Mouse (Mus musculus) cerebellum, adult 11 months (tissue): ENCODE data around the gene Bhlhe41.

Source experiments
- DNase-seq: peaks from one replicate; pipeline ENCODE4 v3.0.0; 2022

The Bhlhe41 gene

GRCm38 (mm10) chr6:145867111-145867510, 1.8 kb upstream of the Bhlhe41 start:
- no peak for DNase-seq

DNA sequence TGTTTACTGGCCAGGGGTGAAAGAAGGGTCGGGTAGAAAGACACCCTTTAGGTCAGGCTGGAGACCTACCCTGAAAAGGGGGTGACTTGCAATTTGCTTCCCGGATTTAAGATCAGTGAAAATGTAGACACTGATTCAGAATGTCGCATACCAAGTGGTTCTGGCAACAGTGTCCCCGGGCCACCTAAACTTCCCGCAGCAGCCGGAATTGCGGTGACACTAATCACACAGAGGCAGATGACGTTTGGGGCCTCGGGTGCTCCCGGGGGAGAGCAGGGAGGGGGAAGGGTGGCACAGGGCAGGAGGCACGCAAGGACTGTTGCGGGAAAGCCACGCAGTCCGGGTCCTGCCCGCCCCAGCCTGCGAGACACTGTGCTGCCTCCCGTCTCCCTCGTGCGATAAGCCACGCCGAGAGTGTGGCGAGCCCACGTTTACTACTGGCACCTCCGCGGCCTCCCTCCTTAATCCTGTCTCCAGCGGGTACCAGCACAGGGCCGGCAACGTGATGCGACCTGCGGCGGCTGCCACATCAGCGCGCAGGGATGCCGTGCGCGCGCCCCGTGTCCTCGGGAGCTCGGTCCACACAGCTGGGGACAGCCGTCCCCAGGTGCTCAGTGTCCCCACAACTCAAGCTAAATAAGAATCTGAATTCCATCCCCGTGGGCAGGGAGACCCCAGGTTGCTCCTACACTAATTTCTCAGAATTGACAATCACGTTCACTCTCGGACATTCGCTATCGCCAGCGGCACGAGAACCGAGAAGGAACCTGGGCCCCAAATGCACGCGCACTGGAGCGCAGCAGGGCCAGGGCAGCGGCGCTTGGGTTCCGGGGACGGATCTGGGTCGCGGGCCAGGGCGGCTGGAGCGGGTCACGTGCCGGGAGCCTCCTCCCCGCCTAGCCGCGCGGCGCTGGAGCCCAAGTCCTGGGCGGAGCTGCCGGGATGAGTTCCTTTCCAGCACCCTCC, 811 bp upstream of the Bhlhe41 start:
- peak; percentile 88 for DNase-seq

- DNase-seq = no peak
Observed at GRCm38 (mm10) chr6:145864171-145864570, 1.2 kb downstream of the Bhlhe41 start.

- peak; percentile 82 for DNase-seq
Observed at GRCm38 (mm10) chr6:145863065-145863971, 2.0 kb downstream of the Bhlhe41 start.

DNA sequence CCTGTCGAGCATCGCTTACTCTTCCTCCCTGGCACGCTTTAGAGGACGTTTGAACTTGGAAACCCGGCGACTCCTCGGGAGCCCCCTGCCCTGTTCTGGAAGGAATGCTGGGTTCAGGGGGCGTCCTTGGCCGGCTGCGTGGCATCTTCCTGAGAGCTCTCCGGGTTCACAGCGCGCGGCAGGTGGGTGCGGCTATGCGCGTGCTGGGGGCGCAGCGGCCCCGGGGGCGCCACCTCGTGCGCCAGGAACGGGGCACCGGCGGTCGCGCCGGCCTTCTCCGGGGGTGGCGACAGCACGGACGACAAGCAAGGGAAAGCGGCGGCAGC, 2.7 kb downstream of the Bhlhe41 start:
- DNase-seq = no peak

DNA sequence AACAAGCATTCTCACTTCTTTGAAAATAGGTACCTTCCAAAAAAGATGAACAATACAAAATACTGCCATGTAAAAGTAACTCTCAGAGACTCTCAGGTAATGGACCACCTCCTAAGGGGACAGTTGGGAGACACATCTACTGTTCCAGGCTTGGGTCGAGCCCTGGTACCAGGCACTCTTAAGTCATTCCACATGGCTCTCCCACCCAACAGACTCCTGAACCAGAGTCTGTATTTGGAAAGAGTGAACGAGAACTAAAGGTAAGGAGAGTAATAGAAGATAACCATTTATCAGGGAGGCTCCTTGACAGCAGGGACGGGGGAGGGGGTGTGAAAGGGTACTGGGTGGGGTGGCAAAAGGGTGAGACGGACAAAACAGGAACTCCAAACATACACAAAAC, 3.0 kb downstream of the Bhlhe41 start:
- DNase-seq = no peak

GRCm38 (mm10) chr6:145861462-145862227, 3.7 kb downstream of the Bhlhe41 start:
- DNase-seq = no peak

- DNase-seq = no peak
Observed at GRCm38 (mm10) chr6:145860350-145860749, 5.0 kb downstream of the Bhlhe41 start.

GRCm38 (mm10) chr6:145858414-145858813, 6.9 kb downstream of the Bhlhe41 start:
- DNase-seq = no peak

GRCm38 (mm10) chr6:145857428-145857827, 7.9 kb downstream of the Bhlhe41 start:
- DNase-seq = no peak

DNA sequence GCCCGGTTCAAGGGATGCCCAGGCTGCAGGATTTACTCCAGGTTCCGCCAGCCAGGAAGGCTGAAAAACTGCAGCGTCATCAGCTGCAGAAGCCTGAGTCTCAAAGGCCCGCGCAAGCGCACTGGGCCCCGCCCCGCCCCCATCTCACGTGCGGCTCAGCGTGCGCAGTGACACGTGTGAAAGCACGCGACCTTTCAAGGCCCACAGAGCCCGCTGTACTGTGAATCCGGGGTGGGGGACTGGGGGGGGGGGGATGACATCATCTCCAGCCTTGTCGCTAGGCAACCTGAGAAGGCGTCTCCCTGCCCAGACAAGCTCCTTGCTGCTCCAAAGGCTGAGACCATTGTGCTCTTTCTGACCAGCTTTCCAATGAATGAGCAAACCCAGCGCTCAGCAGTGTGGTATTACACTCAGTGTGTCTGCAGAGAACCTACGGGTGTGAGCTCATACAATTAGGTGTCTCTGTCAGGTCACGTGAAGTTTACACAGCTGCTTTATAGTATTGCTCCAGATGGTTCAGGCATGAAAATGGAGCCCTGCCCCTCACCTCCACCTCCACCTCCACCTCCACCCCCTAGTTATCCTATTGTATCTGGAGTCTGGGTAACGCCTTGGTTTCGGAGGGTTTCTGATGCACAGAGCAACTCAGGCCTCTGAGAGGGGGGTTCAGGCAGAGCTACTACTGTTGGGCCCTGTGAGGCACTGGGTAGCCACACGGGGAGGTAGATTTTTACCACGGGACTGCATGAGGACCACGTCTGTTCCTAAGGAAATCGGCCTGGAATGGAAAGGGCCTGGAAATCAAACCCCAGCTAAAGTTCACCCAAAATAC, 9.4 kb downstream of the Bhlhe41 start:
- DNase-seq = peak; percentile 99

- no peak for DNase-seq
Observed at GRCm38 (mm10) chr6:145854756-145855155, 10.6 kb downstream of the Bhlhe41 start.

DNA sequence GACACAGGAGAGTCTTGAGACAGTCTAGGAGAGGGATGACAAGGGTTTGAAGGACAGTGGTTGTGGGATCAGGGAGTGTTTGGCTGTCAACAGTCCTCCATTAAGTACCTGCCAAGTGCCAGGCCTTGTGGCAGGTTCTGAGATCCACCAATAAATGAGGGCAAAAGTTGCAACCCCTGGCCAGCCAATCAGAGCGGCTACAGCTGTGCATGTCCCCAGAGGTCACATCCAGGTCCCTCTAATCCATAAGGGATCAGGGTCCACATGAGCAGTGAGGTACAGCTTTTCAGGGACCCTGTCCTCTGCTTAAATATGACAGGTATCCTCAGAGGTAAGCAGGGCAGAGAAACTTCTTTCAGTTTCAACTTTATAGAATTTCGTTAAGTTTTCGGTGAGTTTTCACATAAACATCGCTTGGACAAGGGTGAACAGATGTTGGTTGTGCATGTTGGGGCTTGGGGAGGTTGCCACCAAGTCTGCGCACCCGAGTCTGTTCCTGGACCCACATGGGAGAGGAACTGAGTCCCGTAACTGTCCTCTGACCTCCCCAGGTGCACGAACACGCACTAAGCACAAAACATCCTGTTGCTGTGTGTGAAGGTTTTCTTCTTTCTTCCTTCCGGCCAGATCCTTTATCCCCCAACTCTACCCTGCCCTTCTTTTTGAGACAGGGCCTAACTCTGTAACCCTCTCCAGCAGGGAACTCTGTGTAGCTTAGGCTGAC, 11.8 kb downstream of the Bhlhe41 start:
- DNase-seq = no peak

GRCm38 (mm10) chr6:145852708-145853107, 12.7 kb downstream of the Bhlhe41 start:
- no peak for DNase-seq

DNA sequence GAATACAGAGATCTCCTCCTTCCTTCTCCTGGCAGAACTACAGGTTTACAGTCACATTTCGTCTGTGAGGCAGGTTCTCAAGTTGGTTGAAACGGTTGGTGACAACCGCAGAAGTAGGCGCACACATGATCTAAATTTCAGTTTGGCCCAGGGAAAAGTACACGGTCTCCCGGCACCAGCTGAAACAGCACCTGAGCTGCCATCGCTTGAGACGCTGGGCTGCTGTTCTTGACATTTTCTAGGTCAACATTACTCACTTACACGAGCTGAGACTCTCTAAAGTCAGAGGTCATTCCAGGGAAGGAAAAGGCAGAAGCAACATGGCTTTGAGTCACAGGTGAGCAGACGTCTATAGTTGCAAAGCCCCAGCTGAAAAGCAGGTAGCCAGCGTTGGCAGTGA, 13.4 kb downstream of the Bhlhe41 start:
- no peak for DNase-seq

DNA sequence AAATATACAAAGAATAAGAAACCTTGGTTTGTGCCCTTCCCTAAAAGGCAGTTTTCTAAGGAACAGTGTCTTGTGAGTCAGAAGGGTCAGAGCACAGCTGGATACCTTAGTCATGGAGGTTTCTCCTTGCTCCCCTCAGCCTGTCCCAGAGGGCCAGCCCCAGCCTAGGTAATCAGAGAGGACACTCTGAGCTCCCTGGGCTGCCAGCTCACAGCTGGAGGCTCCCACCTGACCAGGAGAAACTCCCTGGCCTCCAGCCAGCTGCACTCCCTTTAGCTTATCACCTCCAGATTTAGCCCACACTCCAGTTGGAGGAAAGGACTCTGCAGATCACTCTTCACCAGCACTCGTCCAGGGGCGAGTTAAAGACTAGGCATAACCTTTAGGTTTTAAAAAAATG, 14.6 kb downstream of the Bhlhe41 start:
- DNase-seq = peak; percentile 51

DNA sequence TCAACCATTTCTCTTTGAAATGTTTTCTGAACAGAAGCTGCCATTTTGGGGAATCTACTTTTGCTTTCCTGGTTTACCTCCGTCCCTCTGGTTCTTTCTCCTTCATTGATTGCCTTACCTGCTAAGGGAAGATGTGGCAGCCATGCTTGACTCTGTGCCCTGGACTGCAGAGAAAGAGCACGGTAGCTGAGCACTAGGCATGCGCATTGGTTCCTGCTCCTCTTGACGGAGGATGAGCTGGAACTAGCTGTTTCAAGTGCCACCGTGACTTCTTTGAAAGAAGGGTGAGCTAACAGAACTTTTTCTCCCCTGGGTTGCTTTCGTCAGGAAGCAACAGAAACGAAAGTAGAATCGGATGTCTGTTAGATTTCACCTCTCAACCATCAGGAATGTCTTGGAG, 17.7 kb downstream of the Bhlhe41 start:
- no peak for DNase-seq

- DNase-seq = no peak
Observed at GRCm38 (mm10) chr6:145846948-145847347, 18.4 kb downstream of the Bhlhe41 start.

- DNase-seq = no peak
Observed at GRCm38 (mm10) chr6:145846076-145846475, 19.3 kb downstream of the Bhlhe41 start.

DNA sequence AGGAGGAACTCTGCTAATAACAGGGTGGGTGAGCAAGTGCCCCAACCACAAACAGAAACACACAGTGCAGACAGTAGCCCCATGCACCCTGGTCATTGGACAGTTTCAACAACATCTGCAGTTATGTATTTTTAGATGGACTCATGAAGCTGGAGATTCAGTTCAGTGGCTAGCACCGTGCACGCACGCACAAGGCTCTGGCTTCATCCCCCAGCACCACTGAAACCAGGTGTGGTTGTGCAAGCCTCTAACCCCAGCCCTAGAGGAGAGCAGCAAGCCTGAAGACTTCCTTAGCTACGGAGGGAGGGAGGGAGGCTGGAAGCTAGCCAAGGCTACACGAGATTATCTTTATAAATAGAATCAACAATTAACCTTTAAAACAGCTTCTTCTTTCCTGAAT, 19.7 kb downstream of the Bhlhe41 start:
- DNase-seq = no peak

GRCm38 (mm10) chr6:145835359-145835758, 30.0 kb downstream of the Bhlhe41 start:
- DNase-seq = no peak
